Mouse (Mus musculus) gonadal fat pad, adult 2 months (tissue): ENCODE results near the gene Msh3. TPM values are rescaled to one million over a fixed set of nuclear protein-coding genes. Genes with fewer than 3 reads are reported as not detected.

Experiments
- DNase-seq: peaks from one replicate; pipeline ENCODE4 v3.0.0-alpha.2; 2012; ENCODE audit warnings: low read depth
- polyA plus RNA-seq: library from polyadenylated mRNA; depleted of rRNA; stranded (reverse); fragments of >200 nt; gene quantifications from 2 replicates; pipeline ENCODE4 v1.2.3, GENCODE M21; 2012

Msh3 gene
- polyA plus RNA-seq, 1 experiment: 8.9 TPM

DNA sequence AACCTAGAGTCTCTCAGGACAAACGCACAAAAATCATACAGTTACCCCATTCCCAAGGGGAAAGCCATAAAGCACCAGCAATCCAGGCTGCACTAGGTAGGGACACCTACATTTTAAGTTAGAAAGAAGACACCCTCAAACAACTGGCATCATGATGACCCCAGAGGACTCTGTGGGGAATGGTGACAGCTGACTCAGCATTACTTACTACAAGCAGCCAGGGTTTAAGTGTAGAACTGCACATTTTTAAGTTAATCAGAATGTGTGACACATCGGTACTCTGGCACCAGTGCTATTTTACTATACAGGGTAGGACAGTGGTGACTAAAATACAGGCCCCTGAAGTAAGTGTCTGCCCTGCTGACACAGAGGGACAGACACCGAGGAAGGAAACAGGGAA, 24.2 kb downstream of the Msh3 start:
- DNase-seq: no peak

DNA sequence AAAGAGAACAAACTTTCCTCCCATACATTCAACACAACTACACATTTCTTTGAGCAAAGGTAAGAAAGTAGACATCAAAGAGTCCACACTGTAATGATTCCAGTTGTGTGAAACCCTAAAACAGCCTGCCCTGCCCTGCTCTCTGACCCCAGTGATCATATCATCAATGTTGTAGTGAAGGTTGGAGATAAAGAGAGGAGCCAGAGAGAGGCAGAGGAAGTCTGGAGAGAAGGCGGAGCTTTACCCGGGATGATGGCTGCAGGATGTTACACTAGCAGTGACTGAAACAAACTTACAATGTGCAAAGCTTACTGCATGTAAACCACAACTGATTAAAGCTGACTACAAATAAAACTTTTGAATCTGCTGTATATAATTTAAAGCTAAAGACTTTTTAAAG, 26.8 kb downstream of the Msh3 start:
- no peak for DNase-seq

DNA sequence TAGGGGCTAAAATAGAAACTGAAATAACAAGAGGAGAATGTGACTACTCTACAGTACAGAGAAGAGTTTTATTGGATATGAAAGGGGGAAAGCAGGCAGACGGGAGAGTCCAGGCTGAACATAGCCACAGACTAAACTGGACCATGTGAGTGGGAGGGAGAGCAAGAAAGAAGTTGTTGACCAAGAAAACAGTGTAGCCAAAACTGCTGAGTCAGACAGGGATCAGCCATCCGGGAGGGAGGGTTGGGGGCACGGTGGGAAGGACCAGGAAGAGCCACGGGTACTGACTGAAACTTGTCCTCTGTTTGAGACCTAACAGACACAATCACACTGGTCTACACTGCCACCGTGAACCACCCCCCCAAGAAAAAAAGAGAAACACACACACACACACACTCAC, 28.8 kb downstream of the Msh3 start:
- DNase-seq: no peak

DNA sequence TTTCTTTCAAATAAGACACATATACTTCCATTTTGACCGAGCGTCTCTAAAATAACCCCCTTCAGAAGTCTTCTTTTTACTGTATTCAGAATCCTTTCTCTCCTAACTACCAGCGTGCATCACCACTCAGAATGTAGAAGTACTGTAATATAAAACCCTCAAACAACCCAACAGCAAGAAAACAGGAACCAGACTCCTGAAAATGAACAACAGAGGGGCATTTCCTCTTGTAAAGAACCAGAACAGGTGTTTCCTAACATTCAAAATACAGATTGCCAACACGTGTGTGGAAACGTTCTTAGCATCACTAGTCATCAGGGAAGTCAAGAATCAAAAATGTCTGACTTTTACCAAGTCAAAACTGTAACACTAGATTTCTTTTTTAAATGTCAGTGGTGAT, 34.0 kb downstream of the Msh3 start:
- no peak for DNase-seq

DNA sequence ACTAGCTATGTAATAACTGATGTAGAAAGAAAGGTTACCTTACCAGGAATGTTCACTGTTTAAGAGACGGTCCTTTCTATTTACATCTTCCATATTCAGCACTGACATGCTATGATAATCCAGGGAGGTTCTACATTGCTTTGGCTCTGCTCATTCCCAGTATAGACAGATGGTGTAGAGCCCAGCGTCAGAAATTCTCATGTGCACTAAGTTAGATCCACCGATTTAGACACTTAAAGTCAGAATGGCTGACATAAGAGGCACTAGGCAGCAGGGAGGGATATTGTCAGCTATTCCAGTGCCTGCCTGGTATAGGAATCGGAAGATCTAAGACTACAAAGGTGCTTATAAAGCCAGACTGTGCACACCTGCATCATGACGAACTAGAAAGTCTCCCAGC, 40.2 kb downstream of the Msh3 start:
- no peak for DNase-seq

DNA sequence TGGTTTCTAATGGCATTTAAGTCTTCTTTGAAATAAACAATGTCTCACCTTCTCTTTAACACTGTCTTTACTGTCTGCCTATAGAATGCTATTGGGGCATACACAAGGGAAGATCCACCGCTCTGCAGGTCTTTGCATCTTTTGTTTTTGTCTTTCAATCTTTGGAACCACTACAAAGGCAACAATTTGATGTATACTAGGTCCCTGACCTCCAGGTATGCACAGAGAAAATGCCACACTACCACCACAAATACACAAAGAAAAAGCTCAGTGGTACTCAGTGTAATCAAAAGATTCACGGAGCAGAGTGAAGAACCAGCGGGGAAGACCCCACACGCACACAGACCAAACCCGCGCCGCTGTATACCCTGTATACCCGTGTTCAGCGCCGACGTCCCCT, 49.1 kb downstream of the Msh3 start, which contains the start of gene Gm20379:
Gene Gm20379, plus strand, starts transcription at position 301 of the 400 bp plus-strand sequence.
- no peak for DNase-seq

DNA sequence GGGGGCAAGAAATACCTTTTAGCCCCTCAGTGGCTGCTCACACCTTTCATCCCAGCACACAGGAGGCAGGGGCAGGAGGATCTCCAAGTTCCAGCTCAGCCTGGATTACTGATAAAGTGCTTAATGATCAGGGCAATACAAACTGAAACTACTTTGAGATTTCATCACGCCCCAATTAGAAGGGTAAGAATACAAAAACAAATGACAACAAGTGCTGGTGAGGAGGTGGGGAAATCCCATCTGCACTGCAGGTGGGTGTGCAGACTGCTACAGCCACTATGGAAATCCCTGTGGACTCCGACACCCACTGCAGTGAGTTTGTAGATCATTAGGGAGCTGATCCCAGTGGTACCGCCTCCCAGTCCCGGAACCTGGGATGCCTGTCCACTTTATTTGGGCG, 50.5 kb downstream of the Msh3 start:
- DNase-seq: no peak

DNA sequence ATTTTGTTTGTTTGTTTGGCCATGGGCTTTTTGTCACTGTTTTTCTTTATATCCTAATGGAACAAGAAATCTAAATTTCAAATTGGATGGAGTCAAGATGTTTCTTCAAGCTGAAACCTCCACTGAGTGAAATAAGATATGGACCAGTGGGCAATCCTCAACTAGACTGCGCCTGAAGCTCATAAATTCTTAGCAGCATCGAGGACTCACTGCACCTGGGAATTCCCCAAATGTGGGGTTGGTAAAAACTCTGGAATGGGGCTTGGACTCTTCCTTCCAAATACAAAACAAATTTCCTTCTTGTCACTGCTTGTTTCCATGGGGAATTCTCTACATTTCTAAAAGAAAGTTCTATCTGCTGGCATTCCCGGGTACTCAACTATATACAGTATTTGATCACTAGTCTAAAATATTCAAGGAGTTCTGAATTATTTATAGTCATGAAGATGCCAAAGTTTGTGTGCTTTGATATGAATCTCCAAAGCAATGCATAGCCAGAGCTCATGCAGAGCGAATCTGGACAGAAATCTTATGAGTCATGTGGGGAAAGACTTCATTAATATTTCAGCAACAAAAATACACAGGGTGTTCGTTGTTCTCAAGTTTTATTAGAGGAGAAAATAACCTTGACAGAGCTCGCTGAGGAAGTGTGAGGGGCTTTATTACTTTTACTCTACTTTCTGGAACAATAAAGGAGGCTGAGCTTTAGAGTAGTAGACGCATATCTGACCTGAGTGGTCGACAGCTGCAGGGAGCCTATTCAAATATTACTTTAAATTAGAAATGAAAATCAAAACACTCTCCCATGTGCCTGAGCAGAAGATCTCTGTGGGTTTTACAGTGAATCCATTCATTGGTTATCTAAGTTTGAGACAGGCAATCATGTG, 51.5 kb downstream of the Msh3 start:
- DNase-seq: no peak

DNA sequence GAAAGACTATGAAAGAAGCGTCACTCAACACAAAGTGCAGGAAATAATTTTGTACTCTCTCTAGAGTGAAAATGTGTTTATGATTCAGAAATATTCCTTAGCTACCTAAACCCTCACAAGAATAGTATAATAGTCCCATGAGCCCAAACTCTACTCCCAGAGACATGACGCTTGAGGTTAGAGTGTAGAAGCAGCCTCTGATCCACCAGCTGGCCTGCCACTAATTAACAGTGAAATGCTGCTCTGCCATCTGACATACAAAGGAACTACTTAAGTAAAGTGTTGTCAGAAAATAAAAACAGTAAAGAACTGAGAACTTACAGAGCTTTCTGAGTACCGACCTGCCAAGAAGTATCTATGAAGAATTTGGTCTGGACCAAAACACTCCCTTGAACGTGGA, 52.3 kb downstream of the Msh3 start:
- DNase-seq: no peak

DNA sequence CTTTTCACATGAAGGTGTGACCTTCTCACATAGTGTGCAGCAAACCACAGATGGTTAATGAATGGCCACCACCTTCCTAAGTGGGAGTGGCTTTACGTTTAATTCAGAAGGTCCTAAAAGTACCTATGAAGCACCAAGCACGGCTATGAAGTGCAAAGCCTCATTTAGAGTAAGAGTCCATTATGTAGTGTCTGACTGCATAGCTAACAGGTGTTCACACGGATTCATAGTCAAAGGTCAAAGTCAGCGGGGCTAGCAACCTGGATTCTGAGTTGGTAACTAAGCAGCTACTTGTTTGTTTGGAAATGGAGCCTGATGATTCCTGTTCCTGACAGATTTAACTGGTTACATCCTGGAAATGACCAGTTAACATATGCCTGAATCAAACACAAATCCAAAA, 53.0 kb downstream of the Msh3 start:
- no peak for DNase-seq

DNA sequence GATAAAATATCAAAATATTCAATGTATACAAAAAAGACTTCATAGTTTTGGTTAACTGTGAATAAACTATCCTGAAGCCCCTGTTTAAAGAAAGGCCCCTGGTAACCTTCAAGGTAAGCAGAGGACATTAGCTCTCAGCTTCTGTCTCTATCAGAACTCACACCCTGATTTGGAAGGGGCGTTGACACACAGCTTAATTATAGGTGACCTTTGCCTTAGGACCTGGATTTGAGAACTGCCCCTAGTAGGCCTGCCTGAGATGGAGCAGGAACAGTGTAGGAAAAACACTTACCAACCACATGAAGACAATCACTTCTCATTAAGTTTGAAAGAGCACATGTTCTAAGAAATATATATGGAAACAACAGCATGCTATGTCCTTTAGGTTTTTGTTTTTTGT, 55.3 kb downstream of the Msh3 start:
- no peak for DNase-seq

DNA sequence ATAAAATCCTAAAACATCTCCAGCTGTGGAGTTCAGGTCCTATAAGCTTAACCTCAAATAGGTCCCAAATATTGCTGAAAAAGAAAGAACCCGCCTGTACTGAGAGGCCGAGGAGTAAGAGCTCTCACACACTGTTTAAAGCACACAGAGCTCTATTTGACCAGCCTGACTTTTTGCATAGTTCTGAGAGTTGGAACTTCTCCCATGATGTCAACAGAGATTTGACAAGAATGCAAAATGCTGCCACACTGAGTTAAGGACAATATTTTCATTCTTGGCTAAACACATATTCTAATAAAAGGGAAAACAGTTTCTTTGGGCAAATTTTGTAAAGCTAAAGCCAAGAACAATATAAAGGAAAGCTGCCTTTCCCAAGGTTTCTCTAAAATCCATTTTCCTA, 57.8 kb downstream of the Msh3 start:
- DNase-seq: no peak

DNA sequence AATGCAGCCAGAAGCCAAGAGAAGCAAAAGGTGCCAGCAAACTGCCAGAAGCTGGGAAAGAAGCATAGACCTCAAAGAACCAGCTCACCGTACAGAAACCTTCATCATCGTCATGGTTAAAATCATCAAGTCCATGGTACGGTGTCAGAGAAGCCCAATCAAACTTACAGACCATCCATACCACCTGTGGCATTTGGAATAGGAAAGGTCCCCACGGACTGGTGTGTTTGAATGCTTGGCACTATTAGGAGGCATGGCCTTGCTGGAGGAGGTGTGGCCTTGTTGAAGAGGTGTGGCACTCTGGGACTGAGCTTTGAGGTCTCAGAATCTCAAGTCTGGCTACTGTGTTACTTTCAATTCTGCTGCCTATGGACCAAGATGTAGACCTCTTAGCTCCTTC, 58.3 kb downstream of the Msh3 start:
- no peak for DNase-seq

DNA sequence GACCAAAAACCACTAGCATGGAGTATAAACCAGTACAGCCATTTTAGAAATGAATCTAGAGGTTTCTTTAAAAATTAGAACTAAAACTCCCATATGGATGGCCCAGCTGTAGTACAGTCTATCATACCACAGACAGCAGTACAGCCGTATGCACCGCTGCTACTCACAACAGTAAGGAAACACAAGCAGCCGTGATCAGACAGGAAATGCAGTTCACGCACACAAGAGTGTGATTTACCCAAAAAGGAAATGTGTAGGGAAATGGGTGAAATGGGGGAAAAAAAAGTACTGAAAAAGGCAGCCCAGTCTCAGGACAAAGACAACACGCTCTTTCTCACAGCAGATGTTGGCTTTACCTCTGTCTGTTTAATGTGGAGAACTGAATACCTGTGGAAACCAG, 60.9 kb downstream of the Msh3 start:
- no peak for DNase-seq

DNA sequence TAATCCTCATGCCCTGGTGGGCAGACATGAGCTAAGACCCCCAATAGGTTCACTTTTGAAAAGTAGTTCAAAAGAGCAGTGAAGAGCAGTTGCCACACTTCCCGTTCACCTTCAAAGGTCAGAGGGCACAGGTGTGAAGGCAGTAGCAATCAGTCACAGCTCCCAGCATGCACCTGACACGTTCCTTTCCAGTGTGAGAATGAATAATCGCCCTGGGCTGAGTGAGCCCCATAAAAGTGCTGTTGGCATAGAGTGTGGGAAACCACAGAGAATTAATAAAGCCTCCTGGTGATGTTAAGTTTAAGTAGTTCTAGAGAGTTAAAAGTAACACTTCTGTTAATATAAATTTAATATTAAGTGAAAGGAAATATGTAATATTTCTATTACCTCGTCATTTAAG, 63.2 kb downstream of the Msh3 start:
- no peak for DNase-seq

DNA sequence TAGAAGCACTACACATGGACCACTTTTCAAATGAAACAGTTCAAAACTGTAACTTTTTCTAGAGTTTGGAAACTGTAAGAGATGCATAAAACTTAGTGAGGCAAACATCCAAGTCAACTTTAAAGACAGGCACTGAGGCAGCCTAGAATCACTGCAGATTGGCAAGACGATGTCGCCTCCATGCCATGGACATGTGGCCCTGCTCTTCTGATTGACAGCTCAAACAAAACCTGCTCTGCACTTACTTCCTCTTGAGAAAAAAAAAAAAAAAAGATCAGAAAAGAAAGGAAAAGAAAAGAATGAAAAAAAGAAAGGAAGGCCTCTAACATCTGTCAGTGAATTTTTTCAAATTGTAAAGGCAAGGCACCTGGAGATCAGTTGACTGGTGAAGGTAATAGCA, 77.8 kb downstream of the Msh3 start:
- DNase-seq: no peak

DNA sequence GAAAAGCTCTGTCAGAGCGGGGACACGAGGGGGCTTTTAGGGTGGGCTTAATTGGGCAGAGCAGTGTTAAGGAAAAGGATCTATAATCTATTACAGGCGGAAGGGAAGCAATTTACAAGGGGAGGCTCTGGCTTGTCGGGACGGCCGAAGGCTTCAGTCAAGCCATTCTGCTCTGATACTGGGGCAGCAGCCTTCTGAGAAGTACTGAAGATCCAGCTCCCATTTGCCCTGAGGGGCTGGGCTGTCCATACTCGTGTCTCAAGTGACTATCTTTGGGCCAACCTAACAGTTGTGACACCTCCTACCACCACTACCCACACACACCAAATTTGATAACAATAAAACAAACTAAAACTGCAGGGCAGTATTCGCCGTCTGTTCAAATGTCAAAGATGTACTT, 79.5 kb downstream of the Msh3 start:
- DNase-seq: no peak

DNA sequence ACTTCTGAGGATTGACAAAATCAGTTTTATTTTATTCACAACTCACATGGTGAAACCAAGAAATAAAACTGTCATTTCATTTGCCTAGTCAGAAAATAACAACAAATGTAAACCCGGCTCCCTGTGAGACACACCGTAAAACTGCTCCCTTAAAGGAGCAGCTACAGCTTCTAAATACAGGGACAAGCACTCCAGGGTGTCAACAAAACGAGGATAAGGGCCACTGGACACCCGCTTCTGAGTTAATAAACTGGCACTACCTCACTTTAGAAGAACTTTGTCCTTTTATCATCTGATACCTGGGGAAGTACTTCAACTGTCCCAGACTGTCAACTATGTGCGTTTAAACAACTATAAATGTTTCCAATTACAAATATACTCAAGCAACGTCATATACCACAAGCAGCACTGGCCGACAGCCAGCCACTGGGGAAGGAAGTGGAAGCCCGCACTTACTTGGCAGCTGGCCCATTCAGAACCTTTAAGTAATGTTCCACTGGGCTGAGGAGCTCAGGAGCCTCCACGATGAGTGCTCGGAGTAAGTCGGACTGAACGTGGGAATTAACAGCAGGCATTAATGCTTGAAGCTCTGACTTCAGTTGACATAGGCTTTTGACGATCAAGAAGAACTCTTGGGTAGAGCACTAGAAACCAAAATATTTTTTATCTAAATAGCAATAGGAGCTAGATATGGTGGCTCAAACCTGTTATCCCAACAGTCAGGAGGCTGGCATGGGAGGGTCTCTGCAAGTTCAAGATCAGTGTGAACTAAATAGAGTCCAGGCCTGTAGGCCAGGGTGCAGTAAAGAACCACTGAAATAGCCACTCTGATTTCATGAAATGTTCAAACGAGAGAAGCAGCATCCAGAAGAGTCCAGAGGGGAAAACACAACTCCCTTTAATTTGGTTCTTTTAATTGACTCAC, 80.3 kb downstream of the Msh3 start:
- DNase-seq: no peak

DNA sequence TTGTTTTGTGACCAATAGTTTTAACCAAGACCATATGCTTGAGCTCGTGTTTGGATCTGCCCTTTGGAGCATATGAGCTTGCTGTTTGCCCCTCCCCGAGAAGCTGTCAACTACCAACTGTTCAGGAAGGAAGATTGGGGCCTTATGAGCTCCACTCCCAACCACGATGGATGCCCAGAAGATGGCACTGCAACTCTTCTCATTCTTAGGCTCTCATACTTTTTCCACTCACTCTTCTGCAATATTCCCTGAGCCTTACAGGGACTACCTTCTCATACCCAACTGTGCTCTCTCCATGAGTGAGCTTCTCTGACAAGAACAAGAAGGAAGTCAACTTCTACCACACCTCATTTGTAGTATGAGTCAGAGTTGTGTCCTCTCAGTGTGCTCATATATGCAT, 87.7 kb downstream of the Msh3 start:
- no peak for DNase-seq

DNA sequence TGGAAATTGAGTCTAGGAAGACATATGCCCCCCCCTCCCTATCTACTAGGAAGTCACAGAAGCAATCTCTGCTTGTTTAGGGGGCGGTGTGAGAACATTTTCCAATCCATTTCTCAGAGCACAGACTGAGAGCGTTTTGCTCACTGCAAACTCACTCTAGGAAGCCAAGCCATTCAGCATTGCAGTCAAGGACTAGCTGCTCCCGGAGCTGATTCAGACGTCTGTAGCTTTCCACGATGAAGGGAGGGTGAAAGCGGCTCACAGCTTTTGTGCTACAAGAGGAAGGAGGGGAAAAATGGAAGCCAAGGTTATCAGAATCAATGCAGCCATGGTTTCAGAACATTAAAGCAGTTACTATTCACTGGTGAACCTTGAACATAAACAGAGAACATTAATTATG, 91.2 kb downstream of the Msh3 start:
- no peak for DNase-seq

DNA sequence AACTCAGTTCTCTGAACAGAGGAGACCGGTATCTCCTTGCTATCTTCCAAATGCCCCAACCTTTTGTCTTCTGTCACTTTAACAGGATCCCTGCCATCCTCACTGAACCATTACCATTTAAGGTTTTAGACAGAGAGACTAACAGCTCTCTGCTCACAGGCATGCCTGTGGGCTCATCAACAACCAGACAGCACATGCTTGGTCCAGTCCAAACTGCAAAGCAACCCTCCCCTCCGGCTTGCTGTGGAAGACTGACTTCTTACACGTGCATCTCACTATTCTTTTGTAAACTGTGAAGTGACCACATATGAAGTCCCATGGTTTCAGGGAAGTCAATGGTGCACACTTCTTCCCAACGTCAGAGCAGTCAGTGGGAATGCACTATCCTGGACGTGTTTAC, 93.5 kb downstream of the Msh3 start:
- DNase-seq: no peak

DNA sequence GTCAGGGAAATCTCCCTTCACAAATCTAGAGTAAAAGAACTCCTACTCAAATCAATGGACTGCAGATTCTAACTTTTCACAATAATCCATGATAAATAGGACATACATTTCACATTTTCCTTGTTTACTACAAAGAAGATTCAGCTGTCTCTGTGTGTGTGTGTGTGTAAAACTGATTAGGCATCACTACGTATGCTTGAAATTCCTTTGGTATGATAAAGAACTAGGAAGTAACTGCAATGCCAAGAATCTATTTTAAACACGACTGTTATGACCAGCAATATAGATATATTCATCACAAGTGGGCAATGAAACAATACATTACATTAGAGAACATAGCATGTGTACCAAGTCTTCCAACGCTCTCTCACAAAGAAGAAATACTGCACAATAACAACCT, 99.3 kb downstream of the Msh3 start:
- no peak for DNase-seq

DNA sequence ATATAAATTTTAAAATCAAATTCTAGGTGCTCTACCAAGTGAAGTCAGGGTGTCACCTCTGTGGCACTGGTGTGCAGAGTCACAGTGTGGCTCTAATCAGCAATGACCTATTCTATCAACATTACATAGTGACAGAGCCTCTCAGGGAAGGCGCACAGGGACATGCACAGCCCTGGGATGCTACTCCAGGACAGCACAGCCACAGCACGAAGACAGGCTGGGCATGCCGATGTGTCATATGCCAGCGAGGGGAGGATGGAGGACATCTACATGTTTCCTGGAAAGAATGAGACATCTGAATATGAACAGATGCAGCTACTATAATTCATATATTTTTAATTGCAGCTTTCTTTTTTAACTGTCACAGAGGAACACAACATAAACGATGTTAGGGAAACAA, 101.0 kb downstream of the Msh3 start:
- no peak for DNase-seq
